9 mouse cellular contexts compared by ENCODE assay signal in genomic region chr5:90952731-90953481, GRCm38 (mm10). TPM values are rescaled to one million over a fixed set of nuclear protein-coding genes. Genes with fewer than 3 reads are reported as not detected.
DNase-seq lines count a peak whose midpoint lies in the region; ATAC-seq and TF ChIP-seq lines count a peak whose summit lies in the region.
"Had no signal": no experiment of that assay in that cellular context is flagged by ENCODE, and none has a peak within 500 bp of the region (broad histone marks: within the 10 kb centered on the region; RNA-seq: fewer than 3 reads in every experiment).

No protein-coding gene starts in this region.

- H3K4me3 ChIP-seq in left cerebral cortex, adult 2 months, result no peak overlapping the region
- H3K4me3 ChIP-seq in G1E (ENCODE audit: low read depth, low read length), result no peak overlapping the region

- H3K27ac ChIP-seq in left cerebral cortex, adult 2 months, result no peak overlapping the region

- DNase-seq in left cerebral cortex, adult 2 months (ENCODE audit: extremely low spot score in 1 of 2, low spot score in 2 of 2), result no peak
- DNase-seq in left cerebral cortex, postnatal 10 days (ENCODE audit: extremely low spot score in 1 of 2, low spot score in 2 of 2), result no peak
- DNase-seq in CD4-positive, CD25-positive, alpha-beta regulatory T cell, adult 2 months (ENCODE audit: low read depth, low spot score), result peak; percentile 63
- DNase-seq in G1E (ENCODE audit: low spot score), result peak; percentile 5
- no peak for DNase-seq in urinary bladder, postnatal 4 days (ENCODE audit: low spot score in 2 of 2)
- no peak for DNase-seq in kidney, adult 18-20 months

- H3K9me3 ChIP-seq in G1E (replicated peaks), result no peaks in the 10 kb centered on the region

- peak; percentile 61 for TF ChIP-seq CTCF in left cerebral cortex, adult 2 months (IDR thresholded peaks at IDR 0.05)
- TF ChIP-seq CTCF in G1E (IDR thresholded peaks at IDR 0.05; ENCODE audit: low read depth, low read length), result no peak

- H3K36me3 ChIP-seq in G1E (replicated peaks), result peaks cover 4% of the 10 kb centered on the region

- no peaks in the 10 kb centered on the region for H3K4me1 ChIP-seq in G1E (ENCODE audit: insufficient read depth, low read depth, low read length)

- H3K27me3 ChIP-seq in G1E (ENCODE audit: insufficient read depth, low read length), result no peaks in the 10 kb centered on the region

- ATAC-seq in G1E (ENCODE audit: extremely low read depth, insufficient number of reproducible peaks, low FRiP score, poor library complexity, severe bottlenecking), result no peak
- peak; percentile 52; the same call in 1 of the 2 replicates for ATAC-seq in granulocyte monocyte progenitor cell, adult 5-6 weeks (replicated peaks; ENCODE audit: poor library complexity, severe bottlenecking)

- intact Hi-C loops in left cerebral cortex, adult 2 months (cut with DNase I), result loop anchor here (5.0 kb wide), 3 partner anchors 909 to 1049 kb away; no protein-coding TSS in a partner anchor
- intact Hi-C loops in left cerebral cortex, postnatal 10 days (cut with DNase I), result loop anchor here (2.0 kb wide), 1 partner anchor 354 kb away; no protein-coding TSS in a partner anchor

RNA-seq across cellular contexts. Expression of gene Mthfd2l, which starts 22.0 kb away (rescaled TPM):
- total RNA-seq in left cerebral cortex, adult 2 months (2021), result 10 to 100 TPM; 17.0 to 17.1 TPM
- total RNA-seq in left cerebral cortex, postnatal 10 days (2021), result 10 to 100 TPM; 18.0 to 18.5 TPM
- 6.6 and 12.9 TPM in 2 replicates for total RNA-seq in G1E (2014; fragmentation: Nextera tagmentation)
- 12.8 and 16.0 TPM in 2 replicates for total RNA-seq in G1E (2017)
- 12.4 and 18.0 TPM in 2 replicates for polyA plus RNA-seq in G1E (2012)
- total RNA-seq in granulocyte monocyte progenitor cell, adult 5-6 weeks (2014; fragmentation: Nextera tagmentation), result 5.4 and 11.6 TPM in 2 replicates
- total RNA-seq in granulocyte monocyte progenitor cell, adult 5-6 weeks (2017), result 8.9 and 9.1 TPM in 2 replicates

RNA-seq across cellular contexts. Expression of gene Cxcl2, which starts 49.2 kb away (rescaled TPM):
- total RNA-seq in left cerebral cortex, adult 2 months (2021), result not detected
- not detected for total RNA-seq in left cerebral cortex, postnatal 10 days (2021)
- total RNA-seq in G1E (2014; fragmentation: Nextera tagmentation) (0.90 and 1.7 TPM in 2 replicates), G1E (2017) (0.23 and 0.98 TPM in 2 replicates)
- polyA plus RNA-seq in G1E (2012), result not detected in 2 replicates
- not detected in 2 replicates for total RNA-seq in granulocyte monocyte progenitor cell, adult 5-6 weeks (2014; fragmentation: Nextera tagmentation)
- total RNA-seq in granulocyte monocyte progenitor cell, adult 5-6 weeks (2017), result 26.6 and 50.6 TPM in 2 replicates
- total RNA-seq: gastrocnemius, postnatal 4 days had no signal
- polyA plus RNA-seq: hindbrain, embryonic 11.5 days had no signal

Comparison
In these comparisons a context has a peak if more than half of its experiments do, and no peak if none do; other contexts are left out.
1. DNase-seq: peak in CD4-positive, CD25-positive, alpha-beta regulatory T cell, adult 2 months (single experiment) and G1E (single experiment); none in left cerebral cortex, adult 2 months (0 of 2), left cerebral cortex, postnatal 10 days (0 of 2), urinary bladder, postnatal 4 days (0 of 2) and kidney, adult 18-20 months (single experiment).